Comparison of ENCODE assay signal across 8 mouse cellular contexts in the genomic region with DNA sequence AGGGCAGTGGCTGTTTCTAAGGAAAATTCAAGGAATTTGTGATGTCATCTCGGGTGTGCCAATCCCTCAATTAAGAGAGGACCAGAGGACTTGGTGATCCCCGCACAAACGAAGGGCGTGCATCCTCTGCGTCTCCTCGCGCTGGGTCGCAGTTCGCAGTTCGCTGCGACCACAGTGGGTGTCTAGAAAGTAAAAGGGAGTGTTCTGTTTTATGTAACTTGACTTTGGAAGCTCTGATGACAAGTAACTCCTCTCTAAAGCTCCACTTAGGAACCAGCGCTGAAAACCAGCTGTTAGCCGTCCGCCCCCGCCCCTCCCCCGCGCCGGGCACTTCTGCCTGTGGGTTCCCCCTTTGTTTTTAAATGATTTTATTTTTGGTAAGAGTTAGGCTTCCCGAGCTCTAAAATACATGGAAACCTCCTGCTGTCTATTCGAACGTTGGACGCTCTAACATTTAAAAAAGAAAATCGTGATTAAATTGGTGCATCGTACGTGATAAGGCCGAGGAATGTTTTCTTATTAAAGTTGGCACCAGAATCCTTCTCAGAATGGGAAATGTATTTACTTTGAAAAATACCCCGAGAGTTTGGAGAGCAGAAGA. TPM values are rescaled to one million over a fixed set of nuclear protein-coding genes. Genes with fewer than 3 reads are reported as not detected.
DNase-seq lines count a peak whose midpoint lies in the region; ATAC-seq and TF ChIP-seq lines count a peak whose summit lies in the region.

No protein-coding gene starts in this region.

- no peaks in the 10 kb centered on the region for H3K9me3 ChIP-seq in heart, embryonic 15.5 days (replicated peaks)
- no peaks in the 10 kb centered on the region for H3K9me3 ChIP-seq in liver, postnatal 0 days (ENCODE audit: low read length)

- peak; percentile 47 for ATAC-seq in heart, embryonic 15.5 days (replicated peaks; ENCODE audit: insufficient number of reproducible peaks, insufficient read depth, low FRiP score, low read depth)
- ATAC-seq in liver, postnatal 0 days: no peak

- H3K27me3 ChIP-seq in heart, embryonic 15.5 days: no peaks in the 10 kb centered on the region
- H3K27me3 ChIP-seq in liver, postnatal 0 days (ENCODE audit: insufficient read depth, low read length): no peaks in the 10 kb centered on the region

- H3K36me3 ChIP-seq in heart, embryonic 15.5 days: no peaks in the 10 kb centered on the region
- no peaks in the 10 kb centered on the region for H3K36me3 ChIP-seq in liver, postnatal 0 days (replicated peaks; ENCODE audit: insufficient read depth, low read length)

- peak overlapping the region; percentile 66 for H3K4me2 ChIP-seq in heart, embryonic 15.5 days
- H3K4me2 ChIP-seq in liver, postnatal 0 days (ENCODE audit: low read depth, low read length): peak overlapping the region; percentile 63

- H3K4me1 ChIP-seq in embryonic fibroblast, embryonic 13.5 days (ENCODE audit: control insufficient read depth, insufficient read depth, low read length): no peaks in the 10 kb centered on the region; the same call in 1 of the 2 replicates
- H3K4me1 ChIP-seq in heart, embryonic 15.5 days (replicated peaks): peaks cover 21% of the 10 kb centered on the region
- H3K4me1 ChIP-seq in liver, postnatal 0 days (ENCODE audit: insufficient read depth): peaks cover 12% of the 10 kb centered on the region

- peak overlapping the region; percentile 29 for H3K9ac ChIP-seq in heart, embryonic 15.5 days
- 0 out of 2 replicates have a peak overlapping the region, but pooled peaks have one; percentile 22 for H3K9ac ChIP-seq in liver, postnatal 0 days (replicated peaks)

- H3K4me3 ChIP-seq in embryonic fibroblast, embryonic 13.5 days (ENCODE audit: insufficient read depth, low read length): peak overlapping the region; percentile 27
- H3K4me3 ChIP-seq in heart, embryonic 15.5 days: peak overlapping the region; percentile 43
- H3K4me3 ChIP-seq in liver, postnatal 0 days (ENCODE audit: low read depth, low read length): peak overlapping the region; percentile 26; the same call in 1 of the 2 replicates

- no peak for TF ChIP-seq CTCF in embryonic fibroblast, embryonic 13.5 days (IDR thresholded peaks at IDR 0.05; ENCODE audit: borderline replicate concordance, insufficient read depth, low read length)
- no peak for TF ChIP-seq CTCF in liver, postnatal 0 days (IDR thresholded peaks at IDR 0.05; ENCODE audit: low read depth)

- DNase-seq in retina, postnatal 1 day: peak; percentile 14
- DNase-seq in retina, embryonic 14.5 days (ENCODE audit: low spot score): no peak
- DNase-seq in kidney, postnatal 25 days: peak; percentile 16 to 54
- DNase-seq in liver, postnatal 0 days: no peak
- DNase-seq in neural tube, embryonic 10.5 days (ENCODE audit: extremely low spot score, low spot score): peak; percentile 45
- DNase-seq in spleen, postnatal 4 days (ENCODE audit: low spot score in 2 of 2): no peak

- no peak for TF ChIP-seq EP300 in liver, postnatal 0 days (IDR thresholded peaks at IDR 0.05; ENCODE audit: low read depth)

- H3K27ac ChIP-seq in embryonic fibroblast, embryonic 13.5 days (ENCODE audit: insufficient read depth, low read length): peak overlapping the region; percentile 96
- peak overlapping the region; percentile 89 for H3K27ac ChIP-seq in heart, embryonic 15.5 days
- peak overlapping the region; percentile 53; the same call in 1 of the 2 replicates for H3K27ac ChIP-seq in liver, postnatal 0 days (ENCODE audit: low read depth)

- 5% methylated on average over 27 of the region's 27 CpGs for WGBS in heart, embryonic 15.5 days
- WGBS in liver, postnatal 0 days (ENCODE audit: insufficient replicate concordance): 17% methylated on average over 27 of the region's 27 CpGs

- peak; percentile 61; the same call in 1 of the 2 replicates for TF ChIP-seq POLR2A in embryonic fibroblast, embryonic 13.5 days (IDR thresholded peaks at IDR 0.05; ENCODE audit: low read depth, low read length)

RNA-seq across cellular contexts. Expression of gene Rap1b, which starts 59.9 kb away (rescaled TPM):
- 186 and 209 TPM in 2 replicates for polyA plus RNA-seq in embryonic fibroblast, embryonic 13.5 days (2011; ENCODE audit: insufficient read length, low read depth, missing spikeins)
- polyA plus RNA-seq in heart, embryonic 15.5 days (2015; fragmentation: Nextera tagmentation; extraction: Ambion mirVana): 112 and 128 TPM in 2 replicates
- 103 and 105 TPM in 2 replicates for polyA plus RNA-seq in liver, postnatal 0 days (2015; fragmentation: Nextera tagmentation; extraction: Ambion mirVana)

Comparison
In these comparisons a context has a peak if more than half of its experiments do, and no peak if none do; other contexts are left out.
1. DNase-seq: peak in retina, postnatal 1 day (single experiment), kidney, postnatal 25 days (2 of 2) and neural tube, embryonic 10.5 days (single experiment); none in retina, embryonic 14.5 days (single experiment), liver, postnatal 0 days (single experiment) and spleen, postnatal 4 days (0 of 2).
2. Peak in every context shown above with its lines, with median percentiles within 50 percentile points of each other: H3K27ac ChIP-seq and H3K4me3 ChIP-seq.